Mouse (Mus musculus) bone marrow, adult 2 months (tissue): ENCODE data around the gene Acrbp.

ENCODE experiments used
- CTCF ChIP-seq: fragments of 200-500 bp; IDR thresholded peaks from 2 replicates; pipeline ENCODE4 v1.5.1; 2011; ENCODE audit warnings: low read length, control low read depth; ENCODE audit not compliant: control insufficient read depth, insufficient read depth
- POLR2A ChIP-seq: fragments of 200-500 bp; IDR thresholded peaks from 2 replicates; pipeline ENCODE4 v1.6.1; 2011; ENCODE audit warnings: low read depth, mild to moderate bottlenecking, control low read depth, low read length, borderline replicate concordance; ENCODE audit not compliant: control insufficient read depth

DNA sequence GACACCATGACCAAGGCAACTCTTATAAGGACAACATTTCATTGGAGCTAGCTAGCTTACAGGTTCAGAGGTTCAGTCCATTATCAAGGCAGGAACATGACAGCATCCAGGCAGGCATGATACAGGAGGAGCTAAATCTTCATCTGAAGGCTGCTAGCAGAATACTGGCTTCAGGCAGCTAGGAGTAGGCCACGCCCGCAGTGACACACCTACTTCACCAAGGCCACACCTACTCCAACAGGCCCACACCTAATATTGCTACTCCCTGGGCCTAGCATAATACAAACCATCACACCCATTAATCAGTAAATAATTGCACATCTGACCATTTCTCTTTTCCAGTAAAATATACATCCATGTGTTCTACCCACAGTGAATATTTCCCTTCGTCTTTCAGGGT is 31.8 kb upstream of the Acrbp start:
- TF ChIP-seq CTCF (no peak), POLR2A (no peak)
